Mouse (Mus musculus) right cerebral cortex, postnatal 10 days (tissue): ENCODE measurements around the gene Rora.

Experiments used
- DNase-seq, 2 experiments: peaks; one replicate each; pipeline ENCODE4 v3.0.0; 2021; ENCODE audit warnings: low spot score in 2 of 2

The Rora gene

GRCm38 (mm10) chr9:69345550-69345949 lies 692.0 kb downstream of the Rora start:
- DNase-seq: no peak

- DNase-seq: no peak
Measured at GRCm38 (mm10) chr9:69347796-69348195, 694.2 kb downstream of the Rora start.

- no peak for DNase-seq
Measured at GRCm38 (mm10) chr9:69349537-69349936, 696.0 kb downstream of the Rora start.

GRCm38 (mm10) chr9:69354228-69354627 lies 700.6 kb downstream of the Rora start:
- no peak for DNase-seq

DNA sequence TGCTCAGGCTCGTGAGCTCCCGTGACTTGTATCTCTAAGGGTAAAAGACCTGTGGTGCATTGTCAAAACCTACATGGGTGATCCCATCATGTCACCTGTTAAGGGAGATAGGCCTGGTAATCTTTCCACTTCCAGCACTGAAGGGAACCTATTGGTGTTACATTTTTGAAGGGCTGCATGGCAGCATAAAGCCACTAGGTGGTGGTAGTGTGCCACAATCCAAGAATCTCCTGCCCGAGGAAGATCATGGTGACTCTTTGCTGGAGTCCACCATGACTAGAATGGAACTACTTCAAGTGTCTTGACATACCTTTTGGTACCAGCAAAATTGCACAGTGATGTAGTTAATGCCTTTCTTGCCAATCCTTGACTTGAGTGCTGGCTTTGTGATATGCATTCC lies 704.2 kb downstream of the Rora start:
- DNase-seq: peak; percentile 59 to 77

DNA sequence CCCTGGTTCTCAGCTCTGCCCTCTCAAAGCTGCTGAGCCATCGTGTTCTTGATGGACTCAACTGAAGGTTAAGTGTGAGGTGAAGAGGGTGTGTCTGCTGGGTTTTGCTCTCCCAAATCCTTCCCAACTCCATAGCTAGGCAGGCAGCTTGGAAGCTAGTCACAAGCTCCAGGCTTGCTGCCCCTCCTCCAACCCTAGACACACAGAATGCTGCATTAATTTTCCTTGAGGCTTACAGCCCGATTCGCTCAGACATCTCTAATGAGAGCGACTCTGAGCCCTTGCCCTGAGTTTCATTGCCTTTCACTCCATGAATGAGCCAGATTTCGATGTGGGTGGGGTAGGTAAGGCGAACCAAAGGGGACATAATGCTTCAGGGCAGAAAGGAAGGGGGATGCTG lies 705.2 kb downstream of the Rora start:
- DNase-seq: no peak

DNA sequence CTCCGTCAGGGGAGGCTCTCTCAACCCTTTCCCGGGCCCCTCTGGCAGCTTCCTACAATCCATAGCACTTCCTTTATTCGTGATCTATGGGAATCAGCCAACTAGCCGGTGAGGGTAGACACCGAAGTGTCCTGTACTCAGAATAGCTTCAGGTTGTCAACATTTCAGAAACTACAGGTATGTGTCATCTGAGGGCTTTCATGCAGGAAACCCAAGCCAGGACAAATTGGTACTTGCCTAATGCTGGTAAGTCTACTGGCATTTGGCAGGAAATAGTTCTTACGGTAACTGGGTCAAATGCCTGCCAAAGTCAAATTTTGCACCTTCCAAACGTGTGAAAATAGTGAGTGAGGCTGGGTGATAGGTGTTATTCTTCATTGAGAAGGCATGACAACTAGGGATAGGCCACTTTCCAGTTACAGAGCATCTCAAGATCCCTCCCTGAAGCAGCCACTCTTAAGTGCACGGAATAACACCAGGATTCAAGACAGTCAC lies 708.4 kb downstream of the Rora start:
- no peak for DNase-seq

DNA sequence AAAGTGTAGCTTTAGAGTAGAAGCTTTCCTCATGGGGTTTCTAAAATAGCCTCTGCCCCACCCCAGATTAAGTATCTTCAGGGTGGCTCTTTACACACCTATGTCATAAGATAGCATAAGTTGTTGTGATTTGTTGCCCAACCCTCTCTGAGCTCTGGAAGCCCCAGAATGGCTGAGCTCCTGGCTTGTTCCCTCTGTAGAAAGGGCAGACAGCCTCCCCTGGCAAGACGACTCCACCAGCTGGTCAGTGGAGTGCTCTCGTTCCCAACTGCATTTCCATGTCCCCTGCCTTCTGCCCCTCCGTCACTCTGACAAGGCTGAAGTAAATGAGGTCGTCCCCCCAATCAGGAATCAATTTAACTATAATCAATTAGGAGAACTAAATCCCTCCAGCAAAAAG lies 709.2 kb downstream of the Rora start:
- no peak for DNase-seq

- DNase-seq: no peak
Measured at GRCm38 (mm10) chr9:69364117-69364516, 710.5 kb downstream of the Rora start.

DNA sequence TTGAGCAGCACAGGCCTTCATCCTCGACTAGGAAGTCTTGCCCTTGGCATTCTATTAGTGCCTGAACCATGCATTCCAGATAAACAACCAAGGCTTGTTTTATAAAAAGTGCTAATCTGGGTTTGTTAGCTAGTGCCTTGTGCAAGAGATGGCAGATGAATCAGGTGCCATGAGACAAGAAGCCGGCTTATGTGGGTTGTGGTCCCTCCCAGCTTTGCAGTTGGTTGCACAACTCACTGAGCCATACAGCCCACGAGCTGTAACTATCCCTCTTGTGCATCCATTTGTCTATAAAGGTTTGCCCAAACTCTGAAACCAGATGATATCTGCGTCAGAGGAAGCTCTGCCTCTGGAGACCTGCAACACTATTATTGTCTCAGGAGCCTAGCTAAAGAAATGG lies 713.5 kb downstream of the Rora start:
- DNase-seq: no peak

DNA sequence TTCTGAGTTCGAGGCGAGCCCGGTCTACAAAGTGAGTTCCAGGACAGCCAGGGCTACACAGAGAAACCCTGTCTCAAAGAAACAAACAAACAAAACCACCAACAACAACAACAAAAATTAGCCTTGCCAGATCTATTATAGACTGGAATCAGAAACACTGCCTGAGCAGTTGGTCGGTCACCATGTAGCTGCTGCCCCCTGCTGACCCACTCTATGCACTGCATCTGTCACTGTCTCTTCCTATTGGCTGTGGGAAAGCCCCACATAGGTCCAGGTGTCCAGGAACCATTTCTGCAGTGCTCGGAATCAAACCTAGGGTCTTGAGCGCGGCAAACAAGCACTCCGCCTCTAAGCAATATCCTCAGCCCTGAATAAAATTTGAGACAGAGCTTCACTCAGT lies 714.5 kb downstream of the Rora start:
- peak; percentile 52 to 72 for DNase-seq

DNA sequence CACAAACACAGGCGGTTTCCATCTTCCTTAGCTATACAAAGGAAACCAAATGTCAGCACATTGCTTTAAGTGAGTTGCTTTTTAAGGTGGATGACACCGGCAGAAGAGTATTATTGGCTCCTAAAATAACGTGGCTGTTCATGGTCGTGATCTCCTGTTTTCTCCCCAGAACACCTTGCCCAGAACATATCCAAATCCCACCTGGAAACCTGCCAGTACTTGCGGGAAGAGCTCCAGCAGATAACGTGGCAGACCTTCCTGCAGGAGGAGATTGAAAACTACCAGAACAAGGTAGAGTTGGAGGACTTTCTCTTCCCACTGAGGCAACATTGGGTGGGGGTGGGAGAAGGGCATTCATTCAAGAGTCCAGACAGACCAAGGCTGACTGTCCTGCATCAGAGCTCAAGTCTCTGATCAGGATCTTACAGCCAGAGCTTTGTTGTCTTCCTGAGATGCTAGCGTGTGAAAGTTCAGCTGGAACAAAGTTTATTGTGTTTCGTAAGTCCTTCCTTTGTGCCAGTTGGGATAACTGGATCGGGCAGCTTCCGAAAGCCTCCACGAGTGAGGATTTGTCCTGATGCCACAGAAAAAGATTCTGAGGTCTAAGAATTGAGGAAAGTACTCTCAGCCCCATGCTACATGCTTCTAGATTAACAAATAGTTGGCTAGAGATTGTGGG lies 717.6 kb downstream of the Rora start:
- no peak for DNase-seq

DNA sequence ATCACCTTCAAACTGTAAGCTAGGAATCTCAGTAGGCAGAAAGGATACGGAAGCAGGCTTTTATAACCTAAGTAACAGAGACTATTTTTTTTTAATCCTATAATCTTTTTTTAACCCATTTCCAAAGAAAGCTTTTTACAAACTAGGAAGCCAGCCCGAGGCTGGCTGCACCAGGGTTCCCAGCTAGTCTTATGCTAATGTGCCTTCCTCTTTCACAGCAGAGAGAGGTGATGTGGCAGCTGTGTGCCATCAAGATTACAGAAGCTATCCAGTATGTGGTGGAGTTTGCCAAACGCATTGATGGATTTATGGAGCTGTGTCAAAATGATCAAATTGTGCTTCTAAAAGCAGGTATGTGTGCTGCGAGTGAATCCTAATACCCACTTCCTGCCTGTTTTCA lies 719.3 kb downstream of the Rora start:
- DNase-seq: peak in 1 of 2 experiments; percentile 48

GRCm38 (mm10) chr9:69376982-69377653 lies 723.5 kb downstream of the Rora start:
- no peak for DNase-seq

DNA sequence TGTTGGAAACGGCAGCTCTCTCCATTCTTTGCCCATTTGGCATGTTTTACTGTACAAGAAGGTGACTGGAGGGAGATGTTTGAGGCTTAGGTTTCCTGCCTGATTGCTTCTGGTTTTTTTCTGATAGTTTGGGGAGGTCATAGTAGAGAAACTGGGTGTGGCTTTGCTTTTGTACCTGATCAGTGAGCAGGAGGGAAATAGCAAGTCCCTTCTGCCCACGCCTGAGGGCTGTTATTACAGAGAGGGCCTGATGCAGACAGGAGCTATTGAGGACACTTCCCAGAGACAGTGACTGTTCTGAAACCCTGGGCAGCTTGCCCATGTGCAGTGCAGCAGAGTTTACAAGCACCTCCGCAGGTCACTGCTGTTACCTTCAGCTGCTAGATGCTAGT lies 724.1 kb downstream of the Rora start:
- DNase-seq: no peak

DNA sequence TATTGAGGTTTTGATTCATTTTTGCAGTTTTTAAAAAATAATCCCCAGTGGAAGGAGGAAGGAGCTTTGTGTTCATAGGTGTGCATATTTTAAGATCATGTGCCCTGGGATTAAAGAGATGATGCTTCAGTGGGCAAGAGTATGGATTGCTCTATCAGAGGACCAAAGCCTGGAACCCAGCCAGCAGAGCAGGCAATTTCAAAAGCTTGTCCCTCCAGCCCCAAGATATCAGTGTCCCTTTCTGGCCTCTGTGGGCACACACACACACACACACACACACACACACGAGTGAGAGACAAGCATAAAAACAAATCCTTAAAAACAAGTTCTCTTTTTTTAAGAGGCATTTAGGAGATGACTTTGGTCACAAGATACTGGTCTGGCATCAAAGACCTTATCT lies 727.0 kb downstream of the Rora start:
- DNase-seq: no peak

DNA sequence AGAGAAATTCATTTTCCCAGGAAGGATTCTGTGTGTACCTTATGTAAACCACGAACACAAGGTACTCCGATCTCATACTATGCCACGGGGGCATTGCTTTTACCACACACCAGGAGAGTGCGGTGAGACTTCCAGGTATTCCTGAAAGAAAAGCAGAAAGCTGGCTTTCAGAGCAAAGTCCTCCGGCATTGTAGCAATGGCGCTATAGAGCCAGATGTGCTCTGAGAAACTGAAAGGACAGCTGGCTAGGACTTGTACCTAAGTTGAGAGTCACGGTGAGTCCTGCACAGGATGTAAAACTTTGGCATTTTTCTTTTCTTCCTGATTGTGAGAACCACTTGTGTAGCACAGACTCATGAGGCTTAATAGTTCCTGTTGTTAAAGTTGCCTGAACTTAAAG lies 728.2 kb downstream of the Rora start:
- no peak for DNase-seq

GRCm38 (mm10) chr9:69384475-69384874 lies 730.9 kb downstream of the Rora start:
- no peak for DNase-seq

- DNase-seq: no peak
Measured at GRCm38 (mm10) chr9:69384905-69385304, 731.3 kb downstream of the Rora start.

DNA sequence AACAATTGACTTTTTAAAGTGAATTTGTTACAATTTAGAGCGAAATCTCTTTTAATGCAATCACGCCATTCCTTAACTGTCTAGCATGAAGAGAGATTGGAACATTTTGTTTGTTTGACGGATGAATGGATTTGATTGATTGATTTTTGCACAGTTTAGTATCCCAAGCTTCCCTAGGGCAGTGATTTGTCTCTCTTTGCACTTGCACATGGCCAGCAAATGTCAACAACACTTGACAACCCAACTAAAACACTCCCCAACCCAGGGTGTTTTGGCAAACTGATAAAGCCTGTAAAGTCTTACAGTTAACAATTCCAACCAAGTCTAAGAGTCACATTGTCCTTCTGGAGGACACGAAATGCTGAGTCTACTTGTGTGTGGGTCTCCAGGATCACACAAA lies 733.7 kb downstream of the Rora start:
- DNase-seq: no peak

GRCm38 (mm10) chr9:69390631-69391030 lies 737.0 kb downstream of the Rora start:
- no peak for DNase-seq

DNA sequence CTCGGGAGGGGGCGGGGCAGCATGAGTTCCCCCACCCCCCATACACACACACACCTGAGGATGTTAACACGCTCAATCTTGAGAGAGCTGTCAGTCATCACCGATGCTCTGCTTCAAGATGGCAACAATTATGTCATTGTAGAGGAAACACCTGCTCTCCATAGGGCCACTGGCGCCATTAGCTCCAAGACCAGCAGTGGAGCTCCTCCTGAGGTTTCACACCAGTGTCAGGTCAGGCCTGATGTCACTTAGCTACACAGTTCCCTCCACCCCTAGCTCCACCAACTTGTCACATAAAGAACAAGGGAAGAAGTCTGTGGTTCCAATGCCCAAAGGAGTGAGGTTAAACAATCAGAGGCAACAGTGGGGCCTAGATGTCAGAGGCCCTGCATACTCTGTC lies 740.6 kb downstream of the Rora start:
- no peak for DNase-seq

- DNase-seq: no peak
Measured at GRCm38 (mm10) chr9:69397432-69397759, 743.8 kb downstream of the Rora start.
